Mouse (Mus musculus): ENCODE data around the gene Col24a1. TPM values are rescaled to one million over a fixed set of nuclear protein-coding genes. Genes with fewer than 3 reads are reported as not detected.

Gene Col24a1
- polyA plus RNA-seq, 1 experiment from 2014 or later: 2.4 TPM

DNA sequence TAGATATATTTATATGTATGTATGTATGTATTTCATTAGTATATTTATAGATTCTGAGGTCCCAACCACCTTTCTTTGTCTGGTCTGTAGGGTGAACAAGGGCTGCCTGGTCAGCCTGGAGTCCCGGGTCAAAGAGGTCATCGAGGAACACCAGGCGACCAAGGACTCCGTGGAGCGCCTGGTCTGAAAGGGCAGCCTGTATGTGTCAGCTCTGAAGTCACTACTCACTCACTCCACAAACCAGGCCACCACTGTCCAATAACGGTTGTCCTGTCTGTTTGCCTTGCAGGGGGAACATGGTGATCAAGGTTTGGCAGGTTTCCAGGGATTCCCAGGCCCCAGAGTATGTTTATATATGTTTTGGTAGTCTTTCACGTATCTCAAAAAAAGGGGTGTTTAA, 216.3 kb downstream of the Col24a1 start:
- Histone ChIP-seq H3K4me2 (ENCODE audit: low read depth, low read length) (no peak overlapping the region), H3K4me1 (replicated peaks; ENCODE audit: control insufficient read depth, insufficient read depth, low read length) (no peaks in the 10 kb centered on the region), H3K27me3 (ENCODE audit: control insufficient read depth, insufficient read depth, low read depth, low read length) (no peaks in the 10 kb centered on the region), H3K27ac (ENCODE audit: low read length) (no peak overlapping the region), H3K9me3 (ENCODE audit: control insufficient read depth, low read length) (no peaks in the 10 kb centered on the region), H3K4me3 (ENCODE audit: low read length) (no peak overlapping the region), H3K36me3 (ENCODE audit: control insufficient read depth, insufficient read depth, low read length) (no peaks in the 10 kb centered on the region), H3K9ac (ENCODE audit: low read length) (no peak overlapping the region)
- 52% methylated on average over 7 of the region's 7 CpGs for WGBS
- ATAC-seq (ENCODE audit: low read depth): no peak

DNA sequence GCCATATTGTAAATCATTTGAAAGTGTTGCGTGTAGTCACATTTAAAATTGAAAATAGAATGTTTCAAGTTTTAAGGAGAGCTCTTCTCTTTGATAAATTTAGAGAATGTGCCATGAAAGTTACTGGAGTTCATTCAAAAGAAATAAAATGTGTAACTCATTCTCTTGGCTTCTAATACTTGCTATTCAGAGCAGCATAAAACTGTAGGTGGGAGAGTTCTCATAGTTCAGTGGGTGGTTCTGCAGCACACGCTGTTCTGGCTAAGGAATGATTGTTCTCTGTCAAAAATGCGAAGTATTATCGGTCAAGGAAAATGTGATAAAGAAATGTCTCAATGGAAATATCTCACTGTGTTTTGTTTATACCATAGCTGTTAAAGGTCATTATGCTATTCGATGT, 221.9 kb downstream of the Col24a1 start:
- H3K36me3 ChIP-seq (ENCODE audit: control insufficient read depth, insufficient read depth, low read length): no peaks in the 10 kb centered on the region
- H3K9ac ChIP-seq (ENCODE audit: low read length): no peak overlapping the region
- H3K4me2 ChIP-seq (ENCODE audit: low read depth, low read length): no peak overlapping the region
- no peak overlapping the region for H3K4me3 ChIP-seq (ENCODE audit: low read length)
- 74% methylated on average over 5 of the region's 5 CpGs for WGBS
- no peak for ATAC-seq (ENCODE audit: low read depth)
- no peaks in the 10 kb centered on the region for H3K4me1 ChIP-seq (replicated peaks; ENCODE audit: control insufficient read depth, insufficient read depth, low read length)
- no peaks in the 10 kb centered on the region for H3K9me3 ChIP-seq (ENCODE audit: control insufficient read depth, low read length)
- H3K27ac ChIP-seq (ENCODE audit: low read length): no peak overlapping the region
- H3K27me3 ChIP-seq (ENCODE audit: control insufficient read depth, insufficient read depth, low read depth, low read length): no peaks in the 10 kb centered on the region

DNA sequence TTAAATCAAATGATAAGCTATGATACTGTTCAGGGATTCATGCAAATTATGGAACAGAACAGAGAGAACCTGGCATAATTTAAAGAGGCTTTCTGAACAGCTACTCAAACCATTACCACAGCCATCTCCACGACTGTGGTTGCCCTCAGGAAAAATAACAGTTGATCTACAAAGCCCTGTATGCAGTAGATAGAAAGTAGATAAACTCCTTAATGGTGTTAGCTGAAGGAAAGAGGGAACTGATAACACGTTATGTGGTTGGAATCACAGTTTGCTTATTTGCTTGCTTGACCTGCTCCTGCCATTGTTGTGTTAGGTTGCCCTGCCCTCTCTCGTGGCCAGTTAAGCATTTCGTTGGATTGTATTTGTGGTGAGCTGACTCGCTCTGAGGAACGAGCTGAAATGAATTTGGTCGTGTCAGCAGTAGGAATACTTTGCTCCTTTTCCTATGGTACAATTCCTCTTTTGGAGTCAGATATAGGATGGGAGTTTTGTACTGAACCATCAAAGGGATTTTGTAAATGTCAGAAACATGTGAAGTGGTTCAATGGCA, 229.3 kb downstream of the Col24a1 start:
- Histone ChIP-seq H3K27ac (ENCODE audit: low read length) (no peak overlapping the region), H3K27me3 (ENCODE audit: control insufficient read depth, insufficient read depth, low read depth, low read length) (no peaks in the 10 kb centered on the region), H3K4me1 (replicated peaks; ENCODE audit: control insufficient read depth, insufficient read depth, low read length) (0 out of 2 replicates have a peak, but pooled peaks cover 2% of the 10 kb centered on the region), H3K4me3 (ENCODE audit: low read length) (no peak overlapping the region), H3K9me3 (ENCODE audit: control insufficient read depth, low read length) (0 out of 2 replicates have a peak, but pooled peaks cover 2% of the 10 kb centered on the region), H3K36me3 (ENCODE audit: control insufficient read depth, insufficient read depth, low read length) (no peaks in the 10 kb centered on the region), H3K4me2 (ENCODE audit: low read depth, low read length) (no peak overlapping the region), H3K9ac (ENCODE audit: low read length) (no peak overlapping the region)
- ATAC-seq (ENCODE audit: low read depth): no peak
- WGBS: 16% methylated on average over 7 of the region's 7 CpGs

DNA sequence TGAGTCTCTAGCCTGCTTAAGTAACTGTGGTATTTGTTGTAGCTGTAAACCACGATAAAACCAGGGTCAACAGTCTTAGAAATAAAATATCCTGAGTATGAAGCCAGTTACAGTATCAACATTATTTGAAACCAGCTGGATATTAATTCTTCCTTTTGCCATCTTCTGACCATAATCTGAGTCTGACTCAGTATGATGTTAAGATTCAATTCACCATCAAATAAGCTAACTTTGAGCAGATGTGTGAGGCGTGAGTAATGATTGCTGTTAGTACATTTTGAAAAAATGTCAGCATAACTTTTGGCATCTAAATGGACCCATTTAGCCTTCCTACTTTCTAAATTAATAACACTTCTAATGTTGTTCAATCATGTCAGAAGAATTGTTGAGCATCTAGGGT, 230.0 kb downstream of the Col24a1 start:
- no peak for ATAC-seq (ENCODE audit: low read depth)
- 0 out of 2 replicates have a peak, but pooled peaks cover 2% of the 10 kb centered on the region for H3K9me3 ChIP-seq (ENCODE audit: control insufficient read depth, low read length)
- H3K9ac ChIP-seq (ENCODE audit: low read length): no peak overlapping the region
- H3K4me3 ChIP-seq (ENCODE audit: low read length): no peak overlapping the region
- WGBS: 75% methylated on average over 2 of the region's 2 CpGs
- H3K4me1 ChIP-seq (replicated peaks; ENCODE audit: control insufficient read depth, insufficient read depth, low read length): 0 out of 2 replicates have a peak, but pooled peaks cover 2% of the 10 kb centered on the region
- H3K36me3 ChIP-seq (ENCODE audit: control insufficient read depth, insufficient read depth, low read length): no peaks in the 10 kb centered on the region
- no peaks in the 10 kb centered on the region for H3K27me3 ChIP-seq (ENCODE audit: control insufficient read depth, insufficient read depth, low read depth, low read length)
- no peak overlapping the region for H3K4me2 ChIP-seq (ENCODE audit: low read depth, low read length)
- no peak overlapping the region for H3K27ac ChIP-seq (ENCODE audit: low read length)

DNA sequence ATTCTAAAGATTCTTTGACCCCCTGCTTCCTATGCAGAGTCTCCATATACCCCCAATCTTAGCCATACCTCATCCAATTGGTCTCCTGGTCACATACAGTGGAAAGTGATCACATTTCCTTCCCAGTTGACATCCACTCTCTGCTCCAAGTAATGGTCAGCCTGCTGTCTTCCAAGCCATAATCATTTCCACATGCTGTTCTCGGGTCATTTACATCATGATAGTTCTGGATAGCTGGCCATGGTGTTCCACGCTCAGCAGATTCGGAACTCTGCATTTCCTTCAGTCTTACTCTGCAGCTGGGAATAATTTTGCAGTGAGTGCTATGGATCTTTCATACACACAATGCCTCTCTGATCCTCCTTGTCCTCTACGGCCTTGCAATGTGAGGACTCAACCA, 233.0 kb downstream of the Col24a1 start:
- WGBS: 87% methylated on average over 4 of the region's 4 CpGs
- no peak overlapping the region for H3K4me2 ChIP-seq (ENCODE audit: low read depth, low read length)

DNA sequence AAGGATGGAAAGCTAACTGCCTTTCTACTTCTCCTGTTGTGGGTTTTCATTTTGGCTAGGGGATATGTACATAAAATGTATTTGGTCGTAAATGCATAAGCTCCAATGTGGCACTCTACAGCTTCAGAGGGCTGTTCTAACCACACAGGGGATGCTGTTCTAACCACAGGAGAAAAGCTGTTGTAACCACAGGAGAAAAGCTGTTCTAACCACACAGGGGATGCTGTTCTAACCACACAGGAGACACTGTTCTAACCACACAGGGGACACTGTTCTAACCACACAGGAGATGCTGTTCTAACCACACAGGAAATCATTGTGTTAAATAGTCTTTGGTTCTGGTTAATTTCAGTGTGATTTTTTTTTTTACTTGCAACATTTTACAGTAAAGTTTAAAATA, 245.6 kb downstream of the Col24a1 start:
- WGBS: 76% methylated on average over 1 of the region's 1 CpGs
- no peaks in the 10 kb centered on the region for H3K4me1 ChIP-seq (replicated peaks; ENCODE audit: control insufficient read depth, insufficient read depth, low read length)
- no peaks in the 10 kb centered on the region for H3K36me3 ChIP-seq (ENCODE audit: control insufficient read depth, insufficient read depth, low read length)
- no peak overlapping the region for H3K27ac ChIP-seq (ENCODE audit: low read length)
- no peak overlapping the region for H3K4me3 ChIP-seq (ENCODE audit: low read length)
- no peaks in the 10 kb centered on the region for H3K27me3 ChIP-seq (ENCODE audit: control insufficient read depth, insufficient read depth, low read depth, low read length)
- H3K9ac ChIP-seq (ENCODE audit: low read length): no peak overlapping the region
- H3K4me2 ChIP-seq (ENCODE audit: low read depth, low read length): no peak overlapping the region
- H3K9me3 ChIP-seq (ENCODE audit: control insufficient read depth, low read length): no peaks in the 10 kb centered on the region
- no peak for ATAC-seq (ENCODE audit: low read depth)

More for the DNA sequence above, 233.0 kb downstream of the Col24a1 start:
- no peaks in the 10 kb centered on the region for H3K9me3 ChIP-seq (ENCODE audit: control insufficient read depth, low read length)
- no peak overlapping the region for H3K4me3 ChIP-seq (ENCODE audit: low read length)
- ATAC-seq (ENCODE audit: low read depth): no peak
- 0 out of 2 replicates have a peak, but pooled peaks cover 2% of the 10 kb centered on the region for H3K4me1 ChIP-seq (replicated peaks; ENCODE audit: control insufficient read depth, insufficient read depth, low read length)
- no peaks in the 10 kb centered on the region for H3K27me3 ChIP-seq (ENCODE audit: control insufficient read depth, insufficient read depth, low read depth, low read length)
- H3K36me3 ChIP-seq (ENCODE audit: control insufficient read depth, insufficient read depth, low read length): no peaks in the 10 kb centered on the region
- H3K9ac ChIP-seq (ENCODE audit: low read length): no peak overlapping the region
- no peak overlapping the region for H3K27ac ChIP-seq (ENCODE audit: low read length)

DNA sequence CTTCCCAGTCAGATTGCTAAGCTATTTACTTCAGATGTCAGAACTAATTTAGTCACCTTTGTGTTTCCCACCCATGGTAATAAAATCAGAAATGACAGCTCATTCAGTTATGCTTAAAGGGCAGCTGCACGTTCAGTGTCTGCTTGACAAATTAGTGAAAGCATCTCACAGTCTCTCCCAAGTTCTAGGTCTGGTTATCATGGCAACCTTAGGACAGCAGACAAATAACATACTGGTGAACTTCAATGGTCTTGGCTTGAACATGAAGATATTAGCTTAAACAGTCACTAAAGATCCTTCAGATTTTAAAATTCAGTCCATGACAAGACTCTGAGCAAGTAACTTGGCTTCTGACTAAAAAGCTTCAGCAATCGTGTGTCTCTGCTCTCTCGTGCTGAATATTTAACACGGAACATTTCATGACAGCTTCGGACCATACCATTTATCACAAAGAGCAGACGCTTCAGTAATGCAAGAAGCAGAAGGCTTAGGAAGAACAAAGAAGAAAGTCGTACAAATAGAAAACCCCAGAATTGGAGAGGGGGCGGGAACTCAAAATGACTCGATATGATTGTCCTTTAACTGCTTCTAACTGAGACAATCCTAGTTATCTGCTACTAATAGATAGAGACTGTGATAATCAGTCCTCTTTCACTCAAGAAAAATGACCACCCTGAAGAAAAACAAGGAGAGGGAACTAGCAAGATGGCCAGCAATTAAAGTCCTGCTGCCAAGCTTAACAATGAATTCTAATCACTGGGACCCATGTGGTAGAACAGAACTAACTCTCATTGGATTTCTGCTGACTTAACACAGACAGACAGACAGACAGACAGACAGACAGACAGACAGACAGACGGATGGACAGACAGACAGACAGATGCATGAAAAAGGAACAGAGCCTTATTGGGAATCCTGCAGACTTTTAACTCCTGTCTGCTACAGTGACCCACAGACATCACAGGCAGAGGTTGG, 256.5 kb downstream of the Col24a1 start:
- H3K4me2 ChIP-seq (ENCODE audit: low read depth, low read length): no peak overlapping the region
- H3K9ac ChIP-seq (ENCODE audit: low read length): no peak overlapping the region
- H3K9me3 ChIP-seq (ENCODE audit: control insufficient read depth, low read length): no peaks in the 10 kb centered on the region
- no peaks in the 10 kb centered on the region for H3K36me3 ChIP-seq (ENCODE audit: control insufficient read depth, insufficient read depth, low read length)
- 65% methylated on average over 10 of the region's 10 CpGs for WGBS
- no peak overlapping the region for H3K27ac ChIP-seq (ENCODE audit: low read length)
- no peaks in the 10 kb centered on the region for H3K27me3 ChIP-seq (ENCODE audit: control insufficient read depth, insufficient read depth, low read depth, low read length)
- no peak for ATAC-seq (ENCODE audit: low read depth)
- no peak overlapping the region for H3K4me3 ChIP-seq (ENCODE audit: low read length)
- no peaks in the 10 kb centered on the region for H3K4me1 ChIP-seq (replicated peaks; ENCODE audit: control insufficient read depth, insufficient read depth, low read length)

DNA sequence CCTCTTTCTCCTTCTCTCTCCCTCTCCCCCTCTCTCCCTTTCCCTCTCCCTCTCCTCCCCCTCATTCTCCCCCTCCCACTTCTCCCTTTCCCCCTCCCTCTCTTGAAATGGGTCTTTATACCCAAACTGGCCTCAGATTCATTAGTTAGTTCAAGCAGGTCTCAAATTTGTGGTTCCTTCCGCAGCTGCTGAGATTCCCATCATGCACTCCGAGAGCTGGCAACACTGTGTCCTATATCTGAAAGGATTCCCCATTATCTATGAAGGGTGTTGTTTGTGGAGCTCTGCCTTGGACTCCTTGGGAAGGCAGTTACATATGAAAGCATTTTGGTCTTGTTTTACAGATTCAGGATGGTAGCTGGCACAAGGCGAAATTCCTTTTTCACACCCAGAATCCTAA, 257.9 kb downstream of the Col24a1 start:
- no peaks in the 10 kb centered on the region for H3K27me3 ChIP-seq (ENCODE audit: control insufficient read depth, insufficient read depth, low read depth, low read length)
- no peaks in the 10 kb centered on the region for H3K9me3 ChIP-seq (ENCODE audit: control insufficient read depth, low read length)
- WGBS: 69% methylated on average over 3 of the region's 3 CpGs
- no peak overlapping the region for H3K9ac ChIP-seq (ENCODE audit: low read length)
- H3K4me3 ChIP-seq (ENCODE audit: low read length): no peak overlapping the region
- no peak overlapping the region for H3K4me2 ChIP-seq (ENCODE audit: low read depth, low read length)
- no peaks in the 10 kb centered on the region for H3K4me1 ChIP-seq (replicated peaks; ENCODE audit: control insufficient read depth, insufficient read depth, low read length)
- ATAC-seq (ENCODE audit: low read depth): no peak
- H3K36me3 ChIP-seq (ENCODE audit: control insufficient read depth, insufficient read depth, low read length): no peaks in the 10 kb centered on the region
- H3K27ac ChIP-seq (ENCODE audit: low read length): no peak overlapping the region

DNA sequence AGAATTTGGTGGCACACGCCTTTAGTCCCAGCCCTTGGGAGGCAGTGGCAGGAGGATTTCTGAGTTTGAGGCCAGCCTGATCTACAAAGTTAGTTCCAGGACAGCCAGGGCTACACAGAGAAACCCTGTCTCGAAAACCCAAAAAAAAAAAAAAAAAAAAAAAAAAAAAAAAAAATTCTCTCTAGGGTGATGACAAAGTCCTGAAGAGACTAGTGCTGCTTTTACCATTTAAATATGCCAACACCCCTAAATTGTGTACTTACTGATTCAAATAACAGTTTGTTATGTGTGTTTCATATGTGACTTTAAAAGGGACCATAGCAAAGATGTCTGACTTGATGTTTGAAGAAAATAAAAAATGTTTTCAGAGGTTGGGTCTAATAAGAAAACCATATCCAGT, 262.1 kb downstream of the Col24a1 start:
- Histone ChIP-seq H3K27me3 (ENCODE audit: control insufficient read depth, insufficient read depth, low read depth, low read length) (no peaks in the 10 kb centered on the region), H3K9me3 (ENCODE audit: control insufficient read depth, low read length) (no peaks in the 10 kb centered on the region), H3K4me2 (ENCODE audit: low read depth, low read length) (no peak overlapping the region), H3K4me3 (ENCODE audit: low read length) (no peak overlapping the region), H3K27ac (ENCODE audit: low read length) (no peak overlapping the region), H3K4me1 (replicated peaks; ENCODE audit: control insufficient read depth, insufficient read depth, low read length) (no peaks in the 10 kb centered on the region), H3K9ac (ENCODE audit: low read length) (no peak overlapping the region), H3K36me3 (ENCODE audit: control insufficient read depth, insufficient read depth, low read length) (no peaks in the 10 kb centered on the region)
- ATAC-seq (ENCODE audit: low read depth): no peak
- 86% methylated on average over 1 of the region's 2 CpGs for WGBS

Data from lung, embryonic 16.5 days (tissue).